Mouse (Mus musculus) stomach, postnatal 0 days (tissue): ENCODE results near the gene Lta. TPM values are rescaled to one million over a fixed set of nuclear protein-coding genes. Genes with fewer than 3 reads are reported as not detected.
A peak's percentile ranks its signal among the peaks of the same experiment; 100 is the strongest.

Experiments used
- ATAC-seq: fragments of 200-750 bp; cut with Nextera tagmentation; 2 replicates; pipeline ENCODE4 v1.8.0; 2017; ENCODE audit not compliant: low FRiP score, low TSS enrichment
- DNase-seq: peaks from one replicate; pipeline ENCODE4 v3.0.0-alpha.2; 2016; ENCODE audit warnings: low spot score
- H3K27ac ChIP-seq: fragments of 300-500 bp; sonication (generic); replicated peaks from 2 replicates; pipeline ENCODE4 v1.5.1; 2014; ENCODE audit warnings: mild to moderate bottlenecking, control low read depth
- H3K27me3 ChIP-seq: fragments of 300-500 bp; sonication (generic); 2 replicates; pipeline ENCODE4 v1.6.1; 2014; ENCODE audit warnings: low read length; ENCODE audit not compliant: control insufficient read depth, insufficient read depth
- H3K36me3 ChIP-seq: fragments of 300-500 bp; sonication (generic); 2 replicates; pipeline ENCODE4 v1.6.1; 2014; ENCODE audit warnings: low read length, mixed read lengths; ENCODE audit not compliant: control insufficient read depth, insufficient read depth
- H3K4me1 ChIP-seq: fragments of 300-500 bp; sonication (generic); replicated peaks from 2 replicates; pipeline ENCODE4 v1.6.1; 2014; ENCODE audit warnings: antibody characterized with exemption; ENCODE audit not compliant: control insufficient read depth, insufficient read depth
- H3K4me2 ChIP-seq: fragments of 300-500 bp; sonication (generic); replicated peaks from 2 replicates; pipeline ENCODE4 v1.6.1; 2014; ENCODE audit warnings: low read depth, mild to moderate bottlenecking, control low read depth, moderate library complexity
- H3K4me3 ChIP-seq: fragments of 300-500 bp; sonication (generic); 2 replicates; pipeline ENCODE4 v1.5.1; 2014; ENCODE audit warnings: low read depth, low read length, control low read depth
- H3K9ac ChIP-seq: fragments of 300-500 bp; sonication (generic); 2 replicates; pipeline ENCODE4 v1.6.1; 2014; ENCODE audit warnings: mild to moderate bottlenecking, low read length, control low read depth, mixed read lengths
- H3K9me3 ChIP-seq: fragments of 300-500 bp; sonication (generic); 2 replicates; pipeline ENCODE4 v1.6.1; 2016; ENCODE audit warnings: low read length; ENCODE audit not compliant: control insufficient read depth
- CTCF ChIP-seq: IDR thresholded peaks from 2 replicates; pipeline ENCODE4 v1.5.1; 2016; ENCODE audit warnings: antibody characterized with exemption, low read depth, mild to moderate bottlenecking, moderate library complexity
- EP300 ChIP-seq: optimal IDR thresholded peaks from 2 replicates; pipeline ENCODE3; 2016; ENCODE audit warnings: antibody characterized with exemption
- WGBS: fragments of 180-500 bp; shearing (Covaris S2); extraction: QIAGEN DNeasy Blood & Tissue Kit; methylation state at CpG from one replicate; pipeline ENCODE4 v1.1.7; 2014; 5-methylcytosine and 5-hydroxymethylcytosine counted together
- polyA plus RNA-seq: library from polyadenylated mRNA; unstranded; fragments of >200 nt; fragmentation: Nextera tagmentation; extraction: Ambion mirVana; gene quantifications from 2 replicates; pipeline ENCODE4 v1.2.1, GENCODE M21; 2015

The Lta gene
- polyA plus RNA-seq, 1 experiment from 2014 or later: 0.11 TPM

GRCm38 (mm10) chr17:35209785-35210535 is 4.8 kb upstream of the Lta start:
- Histone ChIP-seq H3K4me3 (no peak overlapping the region), H3K4me1 (no peaks in the 10 kb centered on the region), H3K36me3 (no peaks in the 10 kb centered on the region), H3K27ac (peak overlapping the region; percentile 66), H3K4me2 (no peak overlapping the region), H3K9ac (no peak overlapping the region), H3K27me3 (no peaks in the 10 kb centered on the region), H3K9me3 (no peaks in the 10 kb centered on the region)
- 73% methylated on average over 12 of the region's 12 CpGs for WGBS
- DNase-seq (no peak), ATAC-seq (peak; percentile 34; the same call in 1 of the 2 replicates)
- no peak for TF ChIP-seq CTCF

DNA sequence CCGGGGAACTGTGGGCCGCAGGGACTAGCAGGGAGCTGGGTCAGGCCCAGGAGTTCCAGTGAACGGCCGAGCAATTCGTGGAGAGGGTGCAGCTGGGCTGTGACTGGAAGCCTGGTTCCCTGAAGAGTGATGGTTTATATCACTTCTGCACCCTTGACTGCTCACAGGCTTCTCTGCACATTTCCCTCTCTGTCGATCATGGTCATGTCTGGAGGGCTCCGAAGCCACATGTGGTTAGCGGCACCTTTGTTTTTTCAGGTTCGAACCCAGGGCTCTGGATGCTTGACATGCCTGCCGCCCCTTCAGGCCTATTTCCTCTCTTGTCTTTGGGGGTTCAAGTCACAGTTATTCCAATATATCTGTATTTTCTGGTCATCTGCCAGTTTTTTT is 224 bp upstream of the Lta start:
- H3K9ac ChIP-seq: no peak overlapping the region
- no peaks in the 10 kb centered on the region for H3K4me1 ChIP-seq
- WGBS: 54% methylated on average over 10 of the region's 10 CpGs

GRCm38 (mm10) chr17:35202442-35202841 is 2.7 kb downstream of the Lta start:
- Histone ChIP-seq H3K27ac (no peak overlapping the region), H3K36me3 (no peaks in the 10 kb centered on the region), H3K9ac (no peak overlapping the region), H3K27me3 (no peaks in the 10 kb centered on the region; the same call in 1 of the 2 replicates), H3K9me3 (no peaks in the 10 kb centered on the region), H3K4me3 (no peak overlapping the region), H3K4me1 (no peaks in the 10 kb centered on the region), H3K4me2 (no peak overlapping the region)
- no peak for TF ChIP-seq EP300
- no peak for TF ChIP-seq CTCF
- DNase-seq (no peak), ATAC-seq (no peak)
- 66% methylated on average over 4 of the region's 4 CpGs for WGBS

More for the DNA sequence above, 224 bp upstream of the Lta start:
- Histone ChIP-seq H3K4me2 (no peak overlapping the region), H3K36me3 (no peaks in the 10 kb centered on the region), H3K27me3 (no peaks in the 10 kb centered on the region; the same call in 1 of the 2 replicates), H3K27ac (no peak overlapping the region), H3K9me3 (no peaks in the 10 kb centered on the region), H3K4me3 (no peak overlapping the region)
- no peak for TF ChIP-seq EP300
- TF ChIP-seq CTCF: no peak
- ATAC-seq (peak; percentile 33; the same call in 1 of the 2 replicates), DNase-seq (no peak)

- no peak within 1 kb of the TSS for H3K27ac ChIP-seq
- H3K4me1 ChIP-seq: no peaks in the 10 kb centered on the region
- TF ChIP-seq CTCF: no peak
- TF ChIP-seq EP300: no peak
- ATAC-seq: no peak
- no peak for DNase-seq
- no peaks in the 10 kb centered on the region for H3K36me3 ChIP-seq
- 0 out of 2 replicates have a peak within 1 kb of the TSS, but pooled peaks have one; percentile 8 for H3K4me3 ChIP-seq
- no peaks in the 10 kb centered on the region for H3K9me3 ChIP-seq
- no peak within 1 kb of the TSS for H3K4me2 ChIP-seq
- H3K9ac ChIP-seq: no peak within 1 kb of the TSS
- WGBS: 35% methylated on average over 13 of the region's 13 CpGs
- no peaks in the 10 kb centered on the region; the same call in 1 of the 2 replicates for H3K27me3 ChIP-seq
Measured at GRCm38 (mm10) chr17:35201787-35202186, 3.4 kb downstream of the Lta start, which contains the start of gene Tnf. Gene Tnf (minus strand): TSS chr17:35202007.

DNA sequence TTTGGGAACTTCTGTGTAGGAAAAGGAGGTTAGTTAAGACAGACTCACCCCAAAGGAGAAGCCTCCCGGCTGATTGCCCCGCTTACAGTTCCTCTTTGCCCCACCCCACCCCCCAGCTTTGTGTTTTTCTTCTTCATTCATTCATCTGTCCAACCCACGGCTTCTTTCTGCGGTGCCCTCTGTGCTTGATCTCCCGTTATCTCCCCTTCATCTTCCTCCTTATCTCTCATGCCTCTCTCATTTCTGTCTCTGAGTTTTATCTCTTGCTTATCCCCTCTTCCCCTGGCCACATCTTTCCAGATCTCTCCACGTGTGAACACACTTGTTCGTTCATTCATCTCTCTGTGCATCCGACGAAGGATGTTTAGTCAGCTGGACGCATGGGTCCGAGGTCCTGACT is 4.0 kb downstream of the Lta start:
- no peak overlapping the region for H3K9ac ChIP-seq
- ATAC-seq: no peak
- no peaks in the 10 kb centered on the region for H3K36me3 ChIP-seq
- no peak for TF ChIP-seq EP300
- no peak for TF ChIP-seq CTCF
- WGBS: 59% methylated on average over 11 of the region's 11 CpGs
- H3K4me2 ChIP-seq: no peak overlapping the region
- DNase-seq: no peak
- H3K27ac ChIP-seq: no peak overlapping the region
- no peaks in the 10 kb centered on the region for H3K4me1 ChIP-seq
- no peaks in the 10 kb centered on the region; the same call in 1 of the 2 replicates for H3K27me3 ChIP-seq
- 0 out of 2 replicates have a peak overlapping the region, but pooled peaks have one; percentile 8 for H3K4me3 ChIP-seq
- no peaks in the 10 kb centered on the region for H3K9me3 ChIP-seq

- TF ChIP-seq CTCF (no peak), EP300 (no peak)
- no peaks in the 10 kb centered on the region; the same call in 1 of the 2 replicates for H3K27me3 ChIP-seq
- no peaks in the 10 kb centered on the region for H3K4me1 ChIP-seq
- DNase-seq (no peak), ATAC-seq (no peak; the same call in 1 of the 2 replicates)
- no peak overlapping the region for H3K27ac ChIP-seq
- WGBS: 82% methylated on average over 11 of the region's 11 CpGs
- H3K4me3 ChIP-seq: no peak overlapping the region
- no peaks in the 10 kb centered on the region for H3K9me3 ChIP-seq
- H3K9ac ChIP-seq: no peak overlapping the region
- no peak overlapping the region for H3K4me2 ChIP-seq
- no peaks in the 10 kb centered on the region for H3K36me3 ChIP-seq
Measured at GRCm38 (mm10) chr17:35200398-35200797, 4.8 kb downstream of the Lta start.
